Mouse (Mus musculus): Measurements from ENCODE around the gene Timm10.

The Timm10 gene

DNA sequence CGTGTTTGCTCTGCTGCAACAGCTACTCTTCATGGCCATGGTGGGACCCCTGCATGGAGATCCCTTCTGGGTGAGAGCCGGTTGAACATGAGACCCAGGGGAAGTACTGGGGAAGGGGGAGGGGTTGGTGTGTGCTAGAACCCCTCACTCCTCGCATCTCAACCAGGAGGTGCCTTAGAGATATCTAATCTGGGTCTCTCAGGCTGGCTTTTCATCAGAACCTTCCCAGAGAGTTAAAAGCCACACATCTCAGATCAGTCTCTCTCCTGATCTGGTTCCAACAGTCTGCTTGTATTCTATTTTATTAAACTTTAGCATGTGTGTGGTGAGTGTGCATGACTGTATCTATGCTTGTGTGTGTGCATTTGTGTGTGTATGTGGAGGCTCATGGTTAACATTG, 34.6 kb downstream of the Timm10 start:
- DNase-seq: no peak

DNA sequence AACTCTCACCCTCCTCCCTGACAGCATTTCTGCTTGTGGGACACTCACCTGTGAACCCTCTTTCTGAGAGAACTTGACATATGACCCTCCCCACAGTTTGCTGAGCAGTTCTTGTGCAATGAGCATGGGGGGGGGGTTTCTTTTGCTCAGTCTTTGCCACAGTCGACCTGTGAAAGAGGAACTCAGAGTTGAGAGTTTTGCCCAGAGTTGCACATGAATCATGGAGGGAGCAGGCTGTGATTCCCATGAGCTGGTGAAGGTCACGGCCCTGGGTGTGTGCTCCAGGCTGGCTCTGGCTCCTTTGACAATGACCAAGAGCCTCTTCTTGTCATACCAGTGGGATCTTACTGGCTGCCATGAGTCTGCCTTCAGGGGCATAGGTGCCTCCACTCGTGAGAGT, 35.4 kb downstream of the Timm10 start:
- DNase-seq: no peak

DNA sequence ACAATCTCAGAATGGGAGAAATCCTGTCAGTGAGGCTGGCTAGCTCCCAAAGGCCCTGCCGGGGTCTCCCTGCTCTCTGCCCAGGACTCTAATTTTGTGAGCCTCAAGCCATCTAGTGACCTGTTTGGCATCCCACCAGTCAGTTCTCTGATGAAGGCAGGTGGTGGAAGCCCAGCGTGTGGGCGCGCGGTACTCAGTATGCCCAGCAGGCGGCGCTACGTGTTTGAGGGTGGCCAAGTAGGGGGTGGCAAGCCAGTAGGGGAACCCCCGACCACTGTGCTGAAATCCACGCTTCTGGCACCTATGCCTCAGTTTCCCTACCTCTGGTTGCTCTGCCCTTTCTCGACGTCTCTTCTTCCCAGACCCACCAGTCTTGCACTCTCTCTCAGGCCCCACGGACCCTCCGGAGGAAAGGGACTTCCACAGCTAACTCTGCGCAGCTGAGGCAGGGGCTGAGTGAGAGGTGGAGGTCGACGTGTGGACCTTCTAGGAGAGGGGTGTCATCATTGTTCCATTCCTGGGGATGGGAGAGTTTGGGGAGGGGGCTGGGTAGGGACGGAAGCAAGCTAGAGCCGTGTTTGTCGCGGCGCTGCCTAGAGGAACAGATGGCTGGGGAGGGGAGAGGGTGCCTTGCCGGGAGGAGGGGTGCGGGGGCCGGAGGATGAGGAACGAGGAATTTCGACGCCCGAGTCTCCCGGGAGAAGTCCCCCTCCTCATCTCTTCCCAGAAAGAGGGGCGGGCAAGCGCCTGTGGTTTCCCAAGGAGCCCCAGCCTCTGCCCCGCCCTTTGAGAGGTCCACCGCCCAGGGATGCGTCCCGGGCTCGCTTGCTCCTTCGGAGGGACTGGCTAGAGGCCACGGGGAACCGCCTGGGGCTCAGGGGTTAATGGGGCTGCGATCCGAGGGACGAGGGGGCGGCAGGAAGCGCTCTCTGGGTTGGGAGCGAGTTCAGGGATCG, 39.1 kb downstream of the Timm10 start:
- DNase-seq: peak; percentile 56 to 73

DNA sequence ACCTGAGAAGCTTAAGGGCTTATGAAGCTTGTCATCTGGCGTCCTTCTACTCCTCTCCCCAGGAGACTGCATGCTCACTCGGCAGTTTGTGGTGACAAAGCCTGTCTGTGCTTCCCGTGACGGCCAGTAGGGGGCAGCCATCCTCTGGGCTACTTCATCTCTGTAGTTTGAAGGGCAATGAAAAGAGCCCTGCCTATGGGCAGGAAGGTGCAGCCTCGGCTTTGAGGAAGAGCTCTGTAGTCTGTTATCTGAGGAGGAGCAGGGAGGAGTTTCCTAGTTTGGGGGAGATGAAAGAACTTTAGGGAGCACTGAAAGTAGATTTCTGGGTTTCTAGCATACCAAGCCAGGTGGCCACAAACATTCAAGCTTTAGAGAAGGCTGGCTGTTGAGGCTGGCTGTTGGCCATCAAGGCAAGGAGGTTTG, 41.7 kb downstream of the Timm10 start:
- peak; percentile 61 to 84 for DNase-seq

- no peak for DNase-seq
Observed at GRCm38 (mm10) chr2:84868977-84869376, 42.2 kb downstream of the Timm10 start.

GRCm38 (mm10) chr2:84870623-84871160, 43.9 kb downstream of the Timm10 start:
- peak in 1 of 2 experiments; percentile 55 for DNase-seq

- peak; percentile 70 to 71 for DNase-seq
Observed at GRCm38 (mm10) chr2:84872105-84872716, 45.4 kb downstream of the Timm10 start.

- DNase-seq: no peak
Observed at GRCm38 (mm10) chr2:84875842-84876241, 49.0 kb downstream of the Timm10 start.
